Mouse (Mus musculus) urinary bladder, postnatal 36 days (tissue): Measurements from ENCODE around the gene Frmpd4.

Source experiments
- DNase-seq, 2 experiments: peaks; one replicate each; pipeline ENCODE4 v3.0.0; 2022; ENCODE audit warnings: low spot score in 2 of 2, mixed read lengths in 1 of 2

Gene Frmpd4

DNA sequence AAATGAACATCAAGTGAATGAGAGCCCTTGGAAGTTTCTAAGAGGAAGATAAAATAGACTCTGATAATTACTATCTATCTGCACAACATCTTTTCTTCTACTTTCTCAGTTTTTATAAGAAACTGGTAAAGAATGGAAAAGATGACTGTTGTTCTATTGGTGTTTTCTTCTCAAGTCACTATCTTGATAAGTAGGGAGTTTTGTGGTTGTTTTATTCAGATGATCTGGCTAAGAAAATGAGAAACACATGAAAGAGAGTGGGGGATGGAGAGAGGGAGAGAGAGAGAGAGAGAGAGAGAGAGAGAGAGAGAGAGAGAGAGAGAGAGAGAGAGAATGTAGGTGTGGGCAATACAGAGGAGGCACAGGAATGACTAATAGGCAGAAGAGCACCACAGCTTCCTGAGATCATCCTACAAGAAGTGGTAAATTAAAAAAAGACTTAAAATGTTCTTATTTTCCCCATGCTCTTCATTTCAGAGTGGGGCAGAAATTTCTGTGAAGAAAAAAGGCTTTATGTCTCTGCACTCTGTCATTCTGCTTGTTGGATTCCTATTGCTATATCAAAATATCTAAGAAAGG, 979.3 kb downstream of the Frmpd4 start:
- no peak for DNase-seq

DNA sequence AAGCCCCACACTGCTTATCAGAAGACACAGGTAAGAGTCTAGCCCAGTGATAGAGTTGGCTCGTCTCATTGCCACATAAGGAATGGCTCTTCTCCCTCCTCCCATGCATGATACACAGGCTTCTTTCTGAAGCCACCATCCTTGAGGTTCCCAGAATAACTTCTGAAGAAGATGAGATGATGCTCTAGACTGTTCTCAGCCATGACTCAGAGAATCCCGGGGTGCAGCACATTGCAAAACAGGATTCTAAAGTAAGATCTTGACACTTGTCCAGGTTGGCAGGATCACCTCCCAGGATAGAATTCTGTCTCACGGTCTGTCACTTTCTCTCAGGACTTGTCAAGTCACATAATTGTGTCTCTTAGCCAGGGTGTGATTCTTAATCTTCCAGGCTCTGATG, 1024.2 kb downstream of the Frmpd4 start:
- DNase-seq, result no peak

DNA sequence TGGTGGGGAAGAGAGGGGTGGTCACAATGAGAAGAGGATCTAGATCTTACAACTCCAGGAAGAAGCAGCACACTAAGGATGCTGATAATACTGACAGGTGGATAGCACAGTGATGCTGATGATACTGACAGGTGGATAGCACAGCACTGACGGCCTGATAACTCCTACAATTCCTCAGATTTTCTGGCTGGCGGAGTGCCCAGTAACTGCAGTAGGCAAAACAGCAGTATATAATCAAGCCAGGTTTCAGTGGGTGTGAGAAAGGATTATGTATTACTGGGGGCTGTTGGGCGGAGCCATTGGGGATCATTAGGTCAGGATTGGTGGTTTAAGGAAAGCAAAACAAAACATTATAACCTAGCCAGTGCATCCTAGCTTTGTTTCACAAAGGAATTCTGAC, 1053.9 kb downstream of the Frmpd4 start:
- DNase-seq, result no peak

DNA sequence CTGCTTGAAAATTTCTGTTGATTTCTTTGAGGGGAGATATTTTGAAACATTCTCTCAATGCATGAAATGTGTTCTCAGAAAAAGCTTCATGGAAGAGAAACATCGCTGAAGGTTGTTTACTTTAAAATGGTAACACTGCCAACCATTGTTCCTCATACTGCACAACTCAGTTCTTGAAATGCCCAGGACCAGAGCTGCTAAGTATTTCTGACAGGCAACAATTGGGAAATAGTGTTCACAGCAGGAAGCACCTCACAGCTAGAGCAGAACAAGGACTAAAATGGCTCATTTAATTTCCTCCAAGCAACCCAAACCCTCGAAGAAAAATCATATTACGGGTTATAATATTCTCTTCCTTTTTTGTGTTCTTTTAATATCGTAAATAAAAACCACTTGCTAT, 1054.5 kb downstream of the Frmpd4 start:
- no peak for DNase-seq

DNA sequence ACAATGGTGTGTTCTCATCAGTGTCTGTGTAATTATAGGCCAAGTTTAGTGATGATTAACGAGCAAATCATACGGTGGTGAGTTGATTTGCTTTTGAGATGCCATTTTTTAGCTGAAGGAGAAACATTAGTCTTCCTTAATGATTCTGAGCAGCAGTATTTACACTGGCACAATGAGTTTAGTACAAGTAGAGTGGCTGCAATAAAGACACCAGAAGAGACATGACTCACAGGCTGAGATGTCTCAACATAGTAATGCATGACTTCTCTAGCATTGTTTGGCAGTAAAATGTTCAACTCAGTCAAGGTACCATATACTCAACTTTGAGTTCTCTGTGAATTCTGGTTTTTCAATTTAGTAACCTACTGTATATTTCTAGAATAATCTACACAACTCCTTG, 1058.6 kb downstream of the Frmpd4 start:
- DNase-seq, result no peak

DNA sequence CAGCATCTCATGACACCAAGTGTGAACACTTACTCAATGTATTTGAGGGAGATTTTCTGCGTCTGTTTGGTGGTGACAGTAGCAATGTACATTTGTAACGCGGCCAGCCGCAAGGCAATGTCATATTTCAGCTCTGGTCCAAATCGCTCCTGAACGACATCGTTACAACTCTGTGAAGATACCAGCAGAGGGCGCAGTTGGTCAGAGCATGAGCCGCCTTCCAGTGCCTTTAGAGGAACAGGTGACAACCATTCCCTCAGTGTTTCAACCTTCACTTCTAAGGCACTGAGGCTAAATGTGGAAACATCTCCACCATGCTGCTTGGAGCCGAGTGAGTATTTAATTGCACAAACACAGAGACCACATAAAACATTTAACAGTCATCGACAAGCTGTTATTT, 1079.3 kb downstream of the Frmpd4 start:
- peak; percentile 5 to 30 for DNase-seq

DNA sequence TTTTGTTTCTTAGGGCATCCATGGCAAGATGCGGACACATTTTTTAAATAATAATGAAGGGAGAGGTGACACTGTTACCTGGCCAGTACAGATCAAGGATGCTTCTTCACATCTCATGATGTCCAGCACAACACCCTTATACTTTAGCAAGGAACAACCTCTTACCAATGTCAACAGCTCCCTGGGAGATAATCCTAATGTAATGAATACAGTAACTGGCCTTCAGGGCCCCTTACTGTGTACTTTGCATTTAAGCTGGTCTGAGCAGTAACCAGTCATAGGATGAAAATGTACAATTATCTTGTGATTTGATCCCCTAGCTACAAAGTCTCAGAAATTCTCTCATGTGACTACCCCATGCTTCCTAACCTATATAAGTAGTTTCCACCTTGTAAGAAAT, 1084.8 kb downstream of the Frmpd4 start:
- no peak for DNase-seq

DNA sequence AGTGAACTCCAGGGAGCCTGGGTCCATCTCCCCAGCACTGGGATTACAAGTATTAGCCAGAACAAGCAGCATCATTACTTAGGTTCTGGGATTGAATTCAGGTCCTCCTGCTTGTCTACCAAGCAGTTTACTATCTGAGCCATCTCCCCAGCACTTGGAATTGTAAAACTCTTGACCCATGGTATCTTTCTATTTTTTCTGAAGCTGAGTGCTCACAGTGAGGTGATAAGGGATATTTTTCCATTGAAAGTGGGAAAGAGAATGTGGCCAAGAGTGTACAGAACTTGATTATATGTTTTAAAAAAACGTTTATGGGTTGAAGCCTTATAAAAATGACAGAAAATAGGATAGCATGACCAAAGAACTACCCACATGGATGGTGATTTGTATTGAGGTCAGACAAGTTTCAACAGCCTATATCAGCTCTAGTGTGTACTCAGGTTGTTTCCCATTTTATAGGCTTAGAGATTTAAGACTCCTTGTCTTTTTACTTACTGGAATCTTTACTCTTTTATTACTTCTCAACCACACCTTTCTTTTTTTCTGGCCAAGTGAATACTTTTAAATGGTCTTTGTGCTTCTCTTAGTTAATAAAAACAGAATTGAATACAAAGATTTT, 1085.3 kb downstream of the Frmpd4 start:
- DNase-seq, result no peak

DNA sequence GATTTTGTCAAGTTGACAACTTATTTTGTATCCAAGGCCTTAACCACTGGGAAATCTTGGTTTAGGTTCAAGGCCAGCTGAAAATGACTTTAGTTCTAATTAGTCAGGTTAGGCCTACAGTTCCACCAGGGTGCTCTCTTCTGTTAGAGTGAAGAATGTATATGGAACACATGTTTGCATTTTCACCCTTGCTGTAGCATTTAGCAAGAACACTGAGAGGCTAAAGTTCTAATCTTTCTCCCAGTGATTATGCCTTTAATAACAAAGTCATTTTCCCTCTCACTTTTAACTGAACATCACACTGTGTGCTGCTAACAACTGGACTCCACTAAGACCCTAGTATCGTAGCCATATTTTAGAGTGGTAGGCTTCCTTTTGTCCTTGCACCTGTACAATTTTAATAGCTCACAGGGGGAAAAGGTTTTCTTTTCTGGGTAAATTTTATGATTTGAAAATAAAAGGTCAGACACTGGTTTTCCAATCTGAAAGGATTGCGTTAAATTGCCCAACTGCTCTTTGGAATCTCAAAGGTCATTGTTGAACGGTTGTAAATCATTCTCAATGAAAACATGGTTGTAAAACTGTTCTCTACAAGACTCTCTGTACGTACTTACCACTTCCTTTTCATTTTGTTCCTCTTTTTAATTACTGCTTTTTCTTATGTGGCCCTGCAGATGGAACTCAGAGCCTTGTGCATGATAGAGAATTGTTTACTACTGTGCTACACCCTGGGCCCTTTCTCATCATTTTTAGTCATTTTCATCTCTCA, 1093.4 kb downstream of the Frmpd4 start:
- no peak for DNase-seq

DNA sequence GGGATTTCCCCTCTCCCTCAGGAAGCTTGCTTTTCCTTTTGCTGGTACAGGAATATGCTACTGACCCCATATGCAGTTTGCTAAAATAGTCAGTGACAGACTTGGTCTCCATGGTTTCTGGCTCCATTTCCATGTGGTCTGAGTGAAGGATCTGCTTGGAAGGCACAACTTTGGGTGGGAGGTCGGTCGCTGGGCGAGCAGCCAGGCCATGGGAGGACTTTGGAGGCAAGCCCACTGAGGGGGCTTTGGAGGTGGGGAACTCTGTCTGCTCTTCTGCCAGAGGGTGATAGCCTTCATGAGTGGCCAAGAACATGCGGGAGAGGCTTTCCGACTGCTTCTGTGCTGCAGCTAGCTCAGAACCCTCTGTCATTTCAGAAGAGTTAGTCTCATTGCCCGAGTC, 1099.4 kb downstream of the Frmpd4 start:
- no peak for DNase-seq

DNA sequence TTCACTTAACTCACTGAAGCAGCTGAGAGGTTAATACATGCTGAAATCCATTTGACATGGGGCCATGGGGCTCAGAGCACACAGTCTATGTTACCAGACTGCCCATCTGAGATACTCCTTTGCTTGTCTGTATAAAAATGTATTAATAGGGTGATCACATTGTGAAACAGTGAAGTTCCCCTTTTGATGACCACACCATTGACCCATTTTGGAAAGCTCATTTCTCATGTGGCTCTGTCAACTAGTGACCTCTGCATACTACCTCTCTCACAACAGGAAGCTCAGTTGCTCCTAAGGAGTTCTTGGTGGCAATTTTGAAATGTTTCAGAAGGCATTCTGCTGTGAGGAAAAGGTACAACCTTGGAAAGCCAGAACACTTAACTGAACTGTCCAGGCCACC, 1142.1 kb downstream of the Frmpd4 start:
- DNase-seq, result no peak

DNA sequence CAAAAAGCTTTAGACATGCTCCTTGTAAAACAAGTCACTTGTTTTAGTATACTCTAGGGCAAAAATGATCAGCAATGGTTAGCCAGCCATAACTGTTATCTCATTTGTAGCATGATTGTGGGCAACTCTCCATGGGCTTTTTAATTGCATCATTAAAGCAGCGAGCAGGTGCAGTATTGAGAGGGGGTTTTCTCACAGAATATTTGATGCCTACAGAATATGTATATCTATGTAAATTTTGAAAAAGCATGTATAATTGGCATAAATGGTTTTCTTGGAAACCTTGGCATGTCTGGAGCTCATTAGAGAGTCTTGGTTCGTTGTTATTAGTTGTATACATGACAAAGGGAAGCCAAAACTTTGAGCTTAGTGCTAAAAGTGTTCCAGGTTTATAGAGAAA, 1143.1 kb downstream of the Frmpd4 start:
- no peak for DNase-seq
